Mouse (Mus musculus) spleen, embryonic (tissue): ENCODE results near the gene Mbnl2.

Source experiments
- CTCF ChIA-PET: fragments of 350-600 bp; sonication (Branson Sonifier 250); formaldehyde crosslinking; loops from one replicate; lab custom pipeline; 2022; lab: Charles Lee

Gene Mbnl2

DNA sequence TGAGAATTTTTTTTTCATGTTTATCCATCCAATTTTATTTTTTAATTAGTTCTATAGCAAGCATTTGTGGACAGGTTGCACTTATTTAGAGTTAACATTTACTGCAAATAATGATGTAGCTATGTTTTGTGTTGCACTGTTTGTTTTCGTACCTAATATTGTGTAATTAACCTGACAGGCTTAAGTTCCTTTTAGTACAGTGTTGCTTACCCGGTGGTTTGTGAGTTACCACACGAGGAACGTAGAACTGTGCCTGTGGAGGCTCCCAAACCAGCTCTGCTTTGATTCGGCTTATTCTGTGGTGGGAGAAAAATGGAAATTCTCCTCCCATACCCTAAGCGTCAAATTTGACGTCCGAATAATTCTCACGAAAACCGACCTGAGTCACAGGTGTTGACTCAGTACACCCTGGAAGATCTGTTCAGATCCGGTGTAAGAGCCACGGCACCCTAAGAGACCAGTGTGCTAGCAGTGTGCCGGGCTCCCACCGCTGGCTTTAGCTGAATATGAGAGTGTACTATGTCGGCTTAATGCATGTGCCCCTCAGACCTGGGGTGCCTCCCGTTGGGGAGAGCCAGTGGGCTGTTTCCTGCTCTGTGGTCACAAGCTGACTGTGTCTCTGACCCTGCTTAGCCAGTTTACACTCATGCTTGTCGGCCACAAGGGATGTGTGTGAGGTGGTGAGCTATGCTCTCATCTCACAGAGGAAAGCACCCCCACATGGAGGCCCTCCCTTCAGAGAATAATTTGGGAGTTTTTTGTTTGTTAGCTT is 129.5 kb downstream of the Mbnl2 start:
- CTCF ChIA-PET, result interaction anchor here (0.7 kb wide), 2 partner anchors 20 to 1504 kb away, joined by 3 read pairs; no protein-coding TSS in a partner anchor

DNA sequence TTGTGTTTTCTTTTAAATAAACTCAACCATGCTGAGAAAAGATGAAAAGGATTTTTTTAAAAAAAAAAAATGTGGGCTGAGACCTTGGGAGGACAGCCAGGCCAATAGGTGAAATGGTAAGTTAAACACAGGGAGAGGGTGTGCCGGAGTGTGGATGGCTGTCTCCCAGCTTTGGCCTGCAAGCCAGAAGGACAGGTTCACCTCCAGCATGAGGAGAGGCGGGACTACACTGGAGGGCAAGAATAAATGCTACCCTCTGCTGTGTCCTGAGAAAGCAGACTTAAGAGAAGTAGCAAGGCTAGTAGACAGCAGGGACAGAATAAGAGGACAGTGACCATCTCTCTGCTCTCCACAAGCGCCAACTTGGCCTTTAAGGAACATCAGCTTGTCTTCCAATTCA is 130.1 kb downstream of the Mbnl2 start:
- CTCF ChIA-PET, result interaction anchor here (0.7 kb wide), 1 partner anchor 19 kb away, joined by 3 read pairs; no protein-coding TSS in a partner anchor

DNA sequence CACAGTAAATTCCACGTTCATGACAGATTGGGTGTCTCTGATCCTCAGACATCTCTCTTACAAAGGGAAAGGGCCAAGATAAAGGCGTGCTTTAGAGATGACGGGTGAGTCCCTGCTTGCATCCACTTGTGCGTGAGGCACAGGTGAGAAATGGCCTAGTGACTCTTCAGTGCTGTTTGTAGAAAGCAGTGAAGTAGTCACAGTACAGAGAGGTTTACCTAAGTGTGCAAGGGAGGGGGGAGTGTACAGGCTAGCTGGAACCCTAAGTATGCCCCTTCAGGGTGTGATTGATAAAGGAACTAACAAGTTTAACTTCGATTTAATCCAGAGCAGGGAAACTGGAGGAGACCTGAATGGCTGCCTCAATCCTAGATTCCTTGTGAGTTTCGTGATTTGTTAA is 130.8 kb downstream of the Mbnl2 start:
- CTCF ChIA-PET, result no interaction called here

DNA sequence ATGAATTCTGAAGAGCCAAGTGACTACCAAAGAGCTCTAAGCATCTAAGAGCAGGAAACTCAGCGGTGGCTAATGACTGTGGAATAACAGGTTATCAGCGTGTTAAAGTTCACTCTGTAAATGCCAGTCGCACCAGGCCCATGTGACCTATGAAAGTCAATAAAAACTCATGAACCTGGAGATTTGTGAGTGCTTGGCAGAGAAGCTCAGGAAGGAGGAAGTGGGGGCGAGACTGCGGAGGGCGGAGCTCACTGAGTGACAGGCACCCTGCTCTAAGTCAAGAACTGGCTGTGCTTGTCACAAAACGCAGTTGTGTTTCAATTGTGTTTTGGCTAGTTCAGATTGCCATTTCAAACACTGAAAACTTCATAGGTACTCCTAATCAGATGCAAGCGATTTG is 131.4 kb downstream of the Mbnl2 start:
- CTCF ChIA-PET, result no interaction called here

DNA sequence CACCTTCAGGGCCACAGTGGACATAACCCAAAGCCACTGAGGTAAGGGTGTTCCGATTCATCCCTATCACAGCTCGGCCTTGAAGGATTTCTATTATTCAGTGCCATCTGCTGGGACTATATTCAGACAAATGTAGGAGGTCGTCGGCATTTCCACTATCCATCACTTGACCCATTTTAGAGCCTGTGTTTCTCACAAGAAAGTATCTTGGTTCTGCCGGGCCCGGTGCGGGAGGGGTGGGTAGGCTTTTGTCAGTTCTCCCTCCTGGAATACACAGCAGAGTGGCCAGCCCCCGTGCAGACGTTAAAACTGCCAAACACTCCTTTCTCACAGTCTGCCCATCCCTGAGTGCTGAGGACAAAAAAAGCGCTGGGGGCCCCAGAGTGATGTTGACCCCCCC is 134.4 kb downstream of the Mbnl2 start:
- CTCF ChIA-PET, result no interaction called here

DNA sequence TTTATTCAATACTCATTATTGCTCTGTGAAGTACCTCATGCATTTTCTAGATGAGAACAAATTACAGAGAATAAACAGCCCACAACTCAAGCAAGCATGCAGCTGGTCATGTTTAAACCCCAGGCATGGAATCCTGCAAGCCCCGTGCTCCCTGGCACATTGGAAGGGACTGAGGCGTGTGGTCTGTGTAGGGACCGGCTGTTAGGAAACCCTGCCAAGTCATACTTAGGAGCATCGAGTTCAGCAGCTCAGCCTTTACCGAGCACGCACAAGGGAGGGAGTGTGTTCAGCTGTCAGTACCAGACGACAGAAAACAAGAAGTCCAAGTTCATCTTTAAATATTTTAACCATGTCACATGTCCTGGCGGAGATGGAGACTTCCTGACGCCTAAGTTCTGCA is 141.4 kb downstream of the Mbnl2 start:
- CTCF ChIA-PET, result no interaction called here

DNA sequence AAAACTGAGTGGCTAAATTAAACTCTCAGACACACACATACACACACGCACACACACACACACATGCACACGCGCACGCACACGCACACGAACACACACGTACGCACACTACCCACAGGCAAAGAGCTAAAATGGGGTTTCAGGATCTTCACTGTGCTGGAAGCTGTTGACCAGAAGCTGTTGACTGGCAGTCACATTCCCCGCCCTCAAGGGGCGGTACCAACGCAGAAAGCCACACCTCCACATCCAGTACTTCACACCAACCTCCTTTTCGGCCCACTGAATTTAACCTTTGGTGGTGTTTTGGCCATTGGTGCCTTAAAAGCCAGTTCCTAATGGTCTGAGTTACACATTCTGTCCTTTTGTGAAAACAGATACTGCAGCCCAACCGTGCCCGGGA is 143.5 kb downstream of the Mbnl2 start:
- CTCF ChIA-PET, result interaction anchor here (0.6 kb wide), 1 partner anchor 264 kb away, joined by 6 read pairs; no protein-coding TSS in a partner anchor

DNA sequence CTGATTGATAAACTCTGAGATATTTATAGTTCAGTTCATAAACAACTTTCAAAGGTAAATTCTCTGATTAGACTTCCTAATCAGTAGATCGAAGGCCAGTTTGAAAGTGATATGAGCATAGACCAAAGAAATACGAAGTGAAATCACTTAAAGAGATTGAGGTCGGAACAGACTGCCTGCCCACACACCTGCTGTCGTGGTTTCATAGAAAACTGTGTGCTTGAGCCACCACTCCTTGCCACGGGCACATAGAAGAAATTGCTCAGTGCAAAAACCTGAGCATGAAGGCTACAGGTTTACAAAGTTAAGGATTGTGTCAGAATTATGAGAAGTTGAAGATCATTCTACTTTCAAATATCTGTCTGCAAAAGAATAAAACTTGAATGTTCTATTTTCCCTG is 153.0 kb downstream of the Mbnl2 start:
- CTCF ChIA-PET, result no interaction called here

DNA sequence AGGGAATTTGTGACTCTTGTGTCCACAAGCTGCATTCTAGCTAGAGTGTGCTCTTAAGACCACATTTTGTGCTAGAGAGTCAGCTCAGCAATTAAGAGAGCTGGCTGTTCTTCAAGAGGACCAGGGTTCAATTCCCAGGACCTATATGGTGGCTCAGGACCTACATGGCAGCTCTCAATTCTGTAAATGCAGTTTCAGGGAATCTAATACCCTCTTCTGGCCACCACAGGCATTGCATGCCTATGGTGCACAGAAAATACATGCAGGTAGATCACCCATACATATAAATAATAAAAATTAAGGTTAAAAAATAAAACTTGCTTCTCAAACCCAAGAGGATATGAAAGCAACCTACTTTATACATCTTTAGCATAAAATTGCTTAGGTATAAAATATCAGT is 157.3 kb downstream of the Mbnl2 start:
- CTCF ChIA-PET, result interaction anchor here (0.5 kb wide), 1 partner anchor 275 kb away, joined by 4 read pairs; no protein-coding TSS in a partner anchor

DNA sequence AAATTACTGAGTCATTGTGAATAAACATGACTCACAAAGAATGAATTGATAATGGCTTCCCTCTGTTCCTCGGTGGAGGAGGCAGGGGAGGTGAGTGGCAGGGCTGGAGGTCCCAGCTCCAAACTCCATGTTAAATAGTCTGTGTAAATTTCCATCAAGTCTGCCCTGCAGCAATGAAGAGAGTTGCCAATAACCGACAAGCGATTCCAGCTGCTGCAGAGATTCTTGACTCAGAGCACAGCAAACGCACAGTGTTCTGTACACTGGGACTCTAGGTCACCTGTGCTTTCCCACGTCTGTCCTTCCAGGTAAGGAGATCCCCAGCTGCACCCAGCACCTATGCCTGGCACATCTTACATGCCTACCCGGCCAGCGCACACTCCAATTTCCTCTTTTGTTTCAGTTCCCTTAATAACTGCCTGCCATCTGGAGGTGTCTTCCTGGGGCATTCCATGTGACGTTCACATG is 158.5 kb downstream of the Mbnl2 start:
- CTCF ChIA-PET, result no interaction called here

DNA sequence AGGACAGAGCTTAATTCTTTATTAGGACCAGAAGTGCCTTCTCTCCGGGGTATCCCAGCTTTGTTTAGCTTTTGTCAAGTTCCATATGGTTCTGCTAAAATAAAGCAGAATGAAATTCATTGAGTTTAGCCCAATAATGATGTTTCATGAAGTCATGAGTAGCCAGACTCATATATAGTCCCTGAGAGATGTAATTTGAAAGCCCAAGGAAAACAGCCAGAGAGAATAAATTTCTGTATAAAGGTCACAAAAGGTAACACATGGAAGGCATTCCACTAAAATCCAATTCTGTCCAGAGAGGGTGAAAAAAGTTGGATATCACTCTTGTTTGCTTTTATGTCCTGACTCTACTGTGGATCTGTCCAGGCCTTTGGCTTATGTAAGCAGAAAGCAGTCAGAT is 159.4 kb downstream of the Mbnl2 start:
- CTCF ChIA-PET, result no interaction called here

DNA sequence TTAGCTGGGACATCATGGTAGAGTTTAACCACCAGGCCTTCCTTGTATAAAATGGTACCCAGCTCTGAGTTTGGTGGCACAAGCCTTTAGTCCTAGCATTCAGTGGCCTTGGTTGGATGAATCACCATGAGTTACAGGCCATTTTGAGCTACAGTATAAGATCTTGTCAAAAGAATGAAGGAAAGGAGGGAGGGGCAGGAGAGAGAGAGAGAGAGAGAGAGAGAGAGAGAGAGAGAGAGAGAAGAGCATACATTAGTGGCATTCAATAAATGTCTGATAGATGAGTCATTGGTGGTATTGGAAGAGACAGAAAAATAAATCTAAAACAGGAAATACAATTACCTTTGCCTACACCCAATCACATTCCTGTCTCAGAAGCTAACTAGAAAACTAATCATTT is 165.2 kb downstream of the Mbnl2 start:
- CTCF ChIA-PET, result no interaction called here

DNA sequence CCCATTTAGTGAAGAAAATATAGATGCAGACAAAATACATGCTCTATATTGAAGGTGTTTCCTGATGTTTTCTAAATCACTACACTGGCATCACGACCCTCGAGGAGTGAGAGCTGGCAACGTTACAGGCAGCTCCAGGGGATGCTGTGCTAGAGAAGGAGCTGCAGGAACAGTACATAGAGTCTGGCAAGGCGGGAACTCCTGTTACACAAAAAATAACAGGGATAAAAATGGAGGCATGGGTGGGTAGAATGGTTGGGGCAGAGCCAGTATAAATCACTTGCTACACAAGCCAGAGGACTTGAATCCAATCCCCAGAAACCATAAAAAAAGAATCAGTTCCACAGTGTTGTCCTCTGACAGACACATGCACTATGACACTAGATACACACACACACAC is 165.8 kb downstream of the Mbnl2 start:
- CTCF ChIA-PET, result no interaction called here

DNA sequence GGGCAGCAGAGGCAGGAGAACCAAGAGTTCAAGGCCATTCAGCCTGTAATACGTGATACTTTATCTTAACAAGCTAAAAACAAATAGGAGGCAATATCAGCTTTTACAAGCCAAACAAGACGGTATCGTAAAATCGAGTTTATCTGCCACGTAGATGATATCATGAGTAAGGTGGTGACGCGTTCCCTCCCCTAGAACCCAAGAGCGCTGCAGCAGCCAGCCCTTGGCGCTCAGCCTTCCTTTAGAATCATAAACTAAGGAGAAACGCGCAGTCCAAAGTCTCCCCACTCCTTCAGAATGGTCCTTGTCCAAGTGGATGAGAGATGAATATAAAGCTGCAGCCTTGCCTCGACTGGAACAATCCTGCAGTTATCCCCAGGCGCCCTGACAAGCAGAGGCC is 166.4 kb downstream of the Mbnl2 start:
- CTCF ChIA-PET, result no interaction called here

DNA sequence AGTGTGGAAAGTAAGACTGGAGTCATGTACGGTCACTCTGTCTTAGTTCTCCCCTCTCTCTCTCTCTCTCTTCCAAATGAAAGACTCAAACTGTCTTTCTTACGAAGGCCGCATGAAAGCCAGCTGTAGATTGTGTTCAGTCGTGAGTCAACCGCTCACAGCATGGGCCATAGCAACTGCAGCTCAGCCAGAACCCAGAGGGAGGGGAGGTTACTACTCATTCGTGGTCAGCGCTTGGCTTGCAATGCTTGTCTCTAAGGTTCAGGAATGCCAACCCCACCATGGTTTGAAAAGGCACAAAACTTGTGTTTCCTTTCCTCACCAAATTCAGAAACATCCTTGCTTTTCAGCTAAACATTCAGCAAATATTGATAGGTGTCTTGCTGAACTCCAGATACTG is 178.8 kb downstream of the Mbnl2 start:
- CTCF ChIA-PET, result no interaction called here

DNA sequence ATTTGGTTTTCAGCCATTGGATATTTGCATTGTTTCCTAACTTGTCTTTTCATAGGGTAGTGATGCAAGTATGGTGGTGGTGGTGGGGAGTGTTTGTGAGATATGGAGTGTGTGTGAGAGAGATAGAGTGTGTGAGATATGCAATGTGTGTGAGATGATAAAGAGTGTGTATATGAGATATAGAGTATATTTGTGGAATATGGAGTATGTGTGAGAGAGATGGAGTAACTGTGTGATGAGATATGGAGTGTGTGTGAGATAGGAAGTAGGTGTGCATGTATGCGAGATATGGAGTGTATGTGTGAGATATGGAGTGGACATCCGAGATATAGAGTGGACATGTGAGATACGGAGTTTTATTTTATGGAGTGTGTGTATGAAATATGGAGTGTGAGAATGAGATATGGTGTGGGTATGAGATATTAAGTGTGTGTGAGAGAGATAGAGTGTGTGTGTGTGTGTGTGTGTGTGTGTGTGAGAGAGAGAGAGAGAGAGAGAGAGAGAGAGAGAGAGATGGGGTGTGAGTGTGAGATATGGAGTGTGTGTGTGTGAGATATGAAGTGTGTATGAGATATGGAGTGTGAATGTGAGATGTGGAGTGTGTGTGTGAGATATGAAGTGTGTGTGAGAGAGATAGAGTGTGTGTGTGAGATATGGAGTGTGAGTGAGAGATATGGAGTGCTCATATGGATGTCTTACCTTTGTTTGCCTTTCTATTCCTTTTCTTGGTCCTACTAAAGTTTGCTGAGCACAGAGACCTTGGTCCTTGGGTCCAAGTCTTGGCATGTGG is 188.7 kb downstream of the Mbnl2 start:
- CTCF ChIA-PET, result no interaction called here

DNA sequence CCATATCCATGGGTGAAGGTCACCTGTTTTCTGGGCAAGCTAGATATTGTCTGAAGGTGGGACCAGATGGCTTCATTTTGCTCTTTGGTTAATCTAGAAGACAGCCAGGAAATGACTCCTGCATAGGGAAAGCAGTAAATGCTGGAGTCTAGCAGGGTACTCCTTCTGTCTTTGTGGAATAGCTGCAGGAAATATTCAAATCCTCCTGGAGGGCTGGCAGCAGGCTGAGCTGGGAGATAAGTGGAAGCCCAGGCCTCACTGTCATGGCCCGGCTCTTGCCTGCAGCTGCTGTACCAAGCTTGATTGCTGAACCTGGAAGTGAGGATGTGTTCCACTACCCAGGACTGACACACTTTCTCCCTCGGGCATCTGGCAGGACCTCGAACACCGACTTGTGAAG is 191.3 kb downstream of the Mbnl2 start:
- CTCF ChIA-PET, result no interaction called here

DNA sequence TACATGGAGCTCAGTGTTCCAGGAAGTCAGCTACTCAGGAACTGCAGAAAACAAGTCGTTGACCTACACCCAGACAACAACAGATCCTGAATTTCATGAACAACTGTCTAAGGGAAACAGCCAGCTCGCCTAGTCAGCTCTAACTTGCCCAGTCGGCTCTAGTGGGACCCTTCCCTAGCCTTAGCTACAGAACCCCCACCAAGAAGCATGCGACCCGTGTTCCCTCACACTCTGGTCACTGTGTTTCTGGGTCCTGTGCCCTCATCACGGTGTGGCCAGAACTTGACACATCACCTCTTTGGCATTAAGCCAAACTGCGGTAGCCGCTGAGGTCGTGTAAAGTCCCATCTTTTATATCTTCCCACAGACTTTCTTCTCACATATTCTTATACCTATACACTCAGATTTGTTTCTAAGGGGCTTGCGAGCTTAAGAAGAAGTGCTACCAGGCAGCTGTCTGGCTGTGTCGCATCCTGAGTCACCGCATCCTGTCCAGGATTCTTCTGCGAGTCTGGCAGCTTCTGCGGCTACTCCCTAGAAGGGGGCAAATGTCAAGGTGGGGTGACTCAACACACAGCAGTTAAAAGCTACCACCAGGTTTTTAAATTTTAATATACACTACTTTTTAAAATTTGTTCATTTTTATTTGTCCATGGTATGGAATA is 193.8 kb downstream of the Mbnl2 start:
- CTCF ChIA-PET, result no interaction called here

DNA sequence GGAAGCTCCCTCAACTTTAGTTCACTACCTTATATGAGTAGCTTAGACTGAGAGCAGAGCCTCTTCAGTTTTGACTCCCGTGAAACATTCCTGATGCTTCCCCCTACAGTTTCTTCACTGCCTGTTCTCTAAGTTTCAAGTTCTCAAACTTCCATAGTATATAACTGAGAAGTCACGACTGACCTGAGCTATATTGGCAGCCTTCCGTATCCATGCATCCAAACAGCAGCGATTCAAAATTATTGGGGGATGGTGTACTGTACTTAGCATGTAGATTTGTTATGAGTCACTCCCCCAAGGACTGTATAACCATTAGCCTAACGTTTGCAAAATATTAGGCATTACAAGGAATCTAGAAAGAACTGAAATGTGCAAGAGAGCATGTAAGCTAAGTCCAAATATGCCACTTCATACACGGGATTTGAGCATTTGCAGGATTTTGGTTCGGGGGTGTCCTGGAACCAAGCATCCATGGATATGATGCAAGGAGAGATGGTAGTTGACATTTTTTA is 200.8 kb downstream of the Mbnl2 start:
- CTCF ChIA-PET, result interaction anchor here (0.9 kb wide), 1 partner anchor 435 kb away, joined by 3 read pairs; the partner anchor contains the start of gene Ipo5

DNA sequence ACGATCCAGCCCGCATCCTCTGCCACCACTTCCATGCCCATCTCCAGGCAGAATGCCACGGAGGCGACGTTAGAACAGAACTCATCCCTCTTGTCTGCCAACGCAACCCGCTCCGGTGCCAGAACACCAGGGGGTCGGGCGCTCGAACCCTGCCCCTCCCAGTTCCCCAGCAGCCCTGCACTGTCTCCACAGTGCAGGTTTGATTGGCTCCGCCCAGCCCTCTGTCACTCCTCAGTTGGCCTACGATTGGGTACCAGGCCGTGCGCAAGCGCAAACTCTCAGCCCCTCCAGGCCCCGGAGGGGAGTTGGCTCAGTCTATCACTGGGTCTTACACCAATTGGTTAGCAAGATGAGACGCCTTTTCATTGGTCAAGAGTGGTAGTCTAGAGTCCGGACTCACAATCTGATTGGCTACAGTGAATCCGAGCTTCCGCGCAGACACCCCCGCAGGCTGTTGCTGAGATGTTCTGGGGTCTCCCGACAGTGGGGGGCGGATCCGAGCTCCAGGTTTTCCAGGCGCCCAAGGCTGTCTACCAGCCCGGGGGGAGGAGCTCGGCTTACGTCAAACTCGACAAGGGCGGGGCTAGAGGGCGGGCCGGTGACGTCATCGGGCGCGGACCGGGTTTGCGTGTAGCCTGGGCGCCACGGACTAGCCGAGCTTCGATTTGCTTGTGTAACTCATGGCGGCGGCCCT is 202.0 kb downstream of the Mbnl2 start:
- CTCF ChIA-PET, result interaction anchor here (0.5 kb wide), 1 partner anchor 973 kb away, joined by 7 read pairs; no protein-coding TSS in a partner anchor

DNA sequence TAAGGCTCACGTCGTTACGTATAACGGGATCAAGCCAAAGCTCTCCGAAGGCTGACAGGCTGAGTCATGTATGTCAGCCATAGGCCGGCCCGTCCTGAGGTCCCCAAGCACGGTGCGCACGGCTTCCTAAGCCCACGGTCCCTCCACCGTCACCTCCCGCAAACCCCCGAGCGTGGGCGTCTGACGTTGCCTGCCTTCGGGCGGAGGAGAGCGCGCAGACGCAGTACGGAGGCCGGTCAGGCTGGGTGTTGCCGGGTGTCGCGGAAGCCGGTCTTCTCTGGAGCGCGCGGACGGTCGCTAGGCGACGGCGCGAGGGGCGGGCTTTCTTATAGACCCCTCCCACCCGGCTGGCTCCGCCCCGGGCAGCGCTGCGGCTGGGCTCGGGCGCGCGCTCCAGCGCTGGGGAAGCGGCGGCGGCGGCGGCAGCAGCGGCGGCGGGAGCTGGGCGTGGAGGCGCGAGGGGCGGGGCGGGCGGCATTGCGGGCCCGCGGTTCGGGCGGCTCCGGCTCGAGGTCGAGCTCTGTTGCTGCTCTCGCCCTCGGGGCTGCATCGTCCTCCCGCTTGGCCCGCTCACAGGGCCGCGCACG is 202.6 kb downstream of the Mbnl2 start, which contains the start of gene Rap2a:
Gene Rap2a (plus strand): TSS at position 463 of the 587 bp plus-strand sequence.
- CTCF ChIA-PET, result interaction anchor here (0.5 kb wide), 1 partner anchor 973 kb away, joined by 7 read pairs; no protein-coding TSS in a partner anchor
